Mouse (Mus musculus): ENCODE data around the gene Zcchc8. TPM values are rescaled to one million over a fixed set of nuclear protein-coding genes. Genes with fewer than 3 reads are reported as not detected.

Zcchc8 gene
- polyA plus RNA-seq, 1 experiment from 2014 or later = 83.6 TPM

GRCm38 (mm10) chr5:123713782-123714181 lies 7.1 kb downstream of the Zcchc8 start:
- no peak overlapping the region for H3K4me3 ChIP-seq (replicated peaks)
- no peak overlapping the region for H3K27ac ChIP-seq
- peaks cover 17% of the 10 kb centered on the region for H3K4me1 ChIP-seq (replicated peaks)
- H3K9ac ChIP-seq (replicated peaks) = no peak overlapping the region
- peaks cover 81% of the 10 kb centered on the region for H3K36me3 ChIP-seq
- no peak overlapping the region for H3K4me2 ChIP-seq (replicated peaks)
- no peak for ATAC-seq
- 94% methylated on average over 6 of the region's 6 CpGs for WGBS
- H3K27me3 ChIP-seq = no peaks in the 10 kb centered on the region
- H3K9me3 ChIP-seq = no peaks in the 10 kb centered on the region

GRCm38 (mm10) chr5:123709571-123709970 lies 11.3 kb downstream of the Zcchc8 start:
- no peak overlapping the region for H3K9ac ChIP-seq (replicated peaks)
- no peak for ATAC-seq
- no peak overlapping the region for H3K4me3 ChIP-seq (replicated peaks)
- peaks cover 93% of the 10 kb centered on the region for H3K36me3 ChIP-seq
- no peaks in the 10 kb centered on the region for H3K27me3 ChIP-seq
- H3K4me2 ChIP-seq (replicated peaks) = no peak overlapping the region
- 87% methylated on average over 4 of the region's 4 CpGs for WGBS
- H3K27ac ChIP-seq = no peak overlapping the region
- no peaks in the 10 kb centered on the region for H3K4me1 ChIP-seq (replicated peaks)
- H3K9me3 ChIP-seq = no peaks in the 10 kb centered on the region

GRCm38 (mm10) chr5:123708598-123708997 lies 12.3 kb downstream of the Zcchc8 start:
- Histone ChIP-seq H3K9me3 (no peaks in the 10 kb centered on the region), H3K4me3 (replicated peaks) (no peak overlapping the region), H3K9ac (replicated peaks) (no peak overlapping the region), H3K27me3 (no peaks in the 10 kb centered on the region), H3K4me1 (replicated peaks) (no peaks in the 10 kb centered on the region), H3K4me2 (replicated peaks) (no peak overlapping the region), H3K36me3 (peaks cover 92% of the 10 kb centered on the region), H3K27ac (no peak overlapping the region)
- 93% methylated on average over 12 of the region's 12 CpGs for WGBS
- no peak for ATAC-seq

- H3K4me3 ChIP-seq (replicated peaks) = no peak overlapping the region
- ATAC-seq = no peak
- no peak overlapping the region for H3K4me2 ChIP-seq (replicated peaks)
- no peaks in the 10 kb centered on the region for H3K27me3 ChIP-seq
- no peak overlapping the region for H3K9ac ChIP-seq (replicated peaks)
- no peaks in the 10 kb centered on the region for H3K4me1 ChIP-seq (replicated peaks)
- no peaks in the 10 kb centered on the region for H3K9me3 ChIP-seq
- no peak overlapping the region for H3K27ac ChIP-seq
- peaks cover 75% of the 10 kb centered on the region for H3K36me3 ChIP-seq
- 85% methylated on average over 11 of the region's 11 CpGs for WGBS
Measured at GRCm38 (mm10) chr5:123700625-123701024, 20.3 kb downstream of the Zcchc8 start.

- H3K4me1 ChIP-seq (replicated peaks) = no peaks in the 10 kb centered on the region
- H3K27me3 ChIP-seq = no peaks in the 10 kb centered on the region
- peaks cover 62% of the 10 kb centered on the region for H3K36me3 ChIP-seq
- WGBS = 26% methylated on average over 3 of the region's 3 CpGs
- H3K4me3 ChIP-seq (replicated peaks) = no peak overlapping the region
- ATAC-seq = no peak
- H3K9me3 ChIP-seq = no peaks in the 10 kb centered on the region
- H3K9ac ChIP-seq (replicated peaks) = no peak overlapping the region
- no peak overlapping the region for H3K27ac ChIP-seq
- no peak overlapping the region for H3K4me2 ChIP-seq (replicated peaks)
Measured at GRCm38 (mm10) chr5:123699198-123699597, 21.7 kb downstream of the Zcchc8 start.

- 95% methylated on average over 4 of the region's 4 CpGs for WGBS
- no peak for ATAC-seq
- Histone ChIP-seq H3K4me2 (replicated peaks) (no peak overlapping the region), H3K36me3 (peaks cover 40% of the 10 kb centered on the region), H3K27ac (no peak overlapping the region), H3K9me3 (no peaks in the 10 kb centered on the region), H3K27me3 (no peaks in the 10 kb centered on the region), H3K9ac (replicated peaks) (no peak overlapping the region), H3K4me3 (replicated peaks) (no peak overlapping the region), H3K4me1 (replicated peaks) (no peaks in the 10 kb centered on the region)
Measured at GRCm38 (mm10) chr5:123696961-123697360, 23.9 kb downstream of the Zcchc8 start.

- H3K27me3 ChIP-seq = no peaks in the 10 kb centered on the region
- H3K4me1 ChIP-seq (replicated peaks) = no peaks in the 10 kb centered on the region
- H3K4me3 ChIP-seq (replicated peaks) = no peak overlapping the region
- H3K9me3 ChIP-seq = no peaks in the 10 kb centered on the region
- ATAC-seq = no peak
- H3K27ac ChIP-seq = no peak overlapping the region
- peaks cover 34% of the 10 kb centered on the region for H3K36me3 ChIP-seq
- 93% methylated on average over 7 of the region's 7 CpGs for WGBS
- H3K4me2 ChIP-seq (replicated peaks) = no peak overlapping the region
- H3K9ac ChIP-seq (replicated peaks) = no peak overlapping the region
Measured at GRCm38 (mm10) chr5:123696244-123696643, 24.7 kb downstream of the Zcchc8 start.

- no peak overlapping the region for H3K4me3 ChIP-seq (replicated peaks)
- H3K9ac ChIP-seq (replicated peaks) = no peak overlapping the region
- 76% methylated on average over 6 of the region's 6 CpGs for WGBS
- peaks cover 20% of the 10 kb centered on the region for H3K36me3 ChIP-seq
- no peak overlapping the region for H3K27ac ChIP-seq
- no peaks in the 10 kb centered on the region for H3K27me3 ChIP-seq
- no peaks in the 10 kb centered on the region for H3K9me3 ChIP-seq
- no peaks in the 10 kb centered on the region for H3K4me1 ChIP-seq (replicated peaks)
- H3K4me2 ChIP-seq (replicated peaks) = no peak overlapping the region
- ATAC-seq = no peak
Measured at GRCm38 (mm10) chr5:123694468-123694867, 26.4 kb downstream of the Zcchc8 start.

- Histone ChIP-seq H3K4me3 (replicated peaks) (peak within 1 kb of the TSS; percentile 95), H3K27ac (peak within 1 kb of the TSS; percentile 99), H3K9me3 (no peaks in the 10 kb centered on the region), H3K4me2 (replicated peaks) (peak within 1 kb of the TSS; percentile 64), H3K4me1 (replicated peaks) (peaks cover 40% of the 10 kb centered on the region), H3K9ac (replicated peaks) (peak within 1 kb of the TSS; percentile 99), H3K36me3 (no peaks in the 10 kb centered on the region), H3K27me3 (no peaks in the 10 kb centered on the region)
- whole genome bisulfite sequencing = 0% methylated on average over 34 of the region's 64 CpGs
- ATAC-seq = peak; percentile 78
Measured at GRCm38 (mm10) chr5:123684221-123685144, 36.4 kb downstream of the Zcchc8 start, which contains the start of gene Clip1. Gene Clip1 (minus strand): TSS chr5:123684618.

- peak; percentile 71 for ATAC-seq
- Histone ChIP-seq H3K4me3 (replicated peaks) (peak overlapping the region; percentile 95), H3K27me3 (no peaks in the 10 kb centered on the region), H3K9me3 (no peaks in the 10 kb centered on the region), H3K27ac (peak overlapping the region; percentile 99), H3K36me3 (no peaks in the 10 kb centered on the region), H3K4me2 (replicated peaks) (peak overlapping the region; percentile 64), H3K4me1 (replicated peaks) (peaks cover 42% of the 10 kb centered on the region), H3K9ac (replicated peaks) (peak overlapping the region; percentile 99)
- under 1% methylated on average over 82 of the region's 92 CpGs for WGBS
Measured at GRCm38 (mm10) chr5:123683377-123684220, 37.3 kb downstream of the Zcchc8 start.

- H3K36me3 ChIP-seq = no peaks in the 10 kb centered on the region
- H3K27me3 ChIP-seq = no peaks in the 10 kb centered on the region
- ATAC-seq = peak; percentile 57
- peak overlapping the region; percentile 99 for H3K27ac ChIP-seq
- H3K9me3 ChIP-seq = no peaks in the 10 kb centered on the region
- peak overlapping the region; percentile 95 for H3K4me3 ChIP-seq (replicated peaks)
- WGBS = 5% methylated on average over 6 of the region's 6 CpGs
- peak overlapping the region; percentile 64 for H3K4me2 ChIP-seq (replicated peaks)
- H3K4me1 ChIP-seq (replicated peaks) = peaks cover 42% of the 10 kb centered on the region
- peak overlapping the region; percentile 99 for H3K9ac ChIP-seq (replicated peaks)
Measured at GRCm38 (mm10) chr5:123683043-123683376, 37.9 kb downstream of the Zcchc8 start.

- Histone ChIP-seq H3K9me3 (no peaks in the 10 kb centered on the region), H3K4me3 (replicated peaks) (peak overlapping the region; percentile 95), H3K4me2 (replicated peaks) (peak overlapping the region; percentile 64), H3K27me3 (no peaks in the 10 kb centered on the region), H3K9ac (replicated peaks) (peak overlapping the region; percentile 99), H3K27ac (peak overlapping the region; percentile 5; the same call in 1 of the 2 replicates), H3K36me3 (0 out of 2 replicates have a peak, but pooled peaks cover 1% of the 10 kb centered on the region), H3K4me1 (replicated peaks) (peaks cover 42% of the 10 kb centered on the region)
- no peak for ATAC-seq
- 48% methylated on average over 4 of the region's 4 CpGs for WGBS
Measured at GRCm38 (mm10) chr5:123682372-123682771, 38.5 kb downstream of the Zcchc8 start.
